In the genomic region with DNA sequence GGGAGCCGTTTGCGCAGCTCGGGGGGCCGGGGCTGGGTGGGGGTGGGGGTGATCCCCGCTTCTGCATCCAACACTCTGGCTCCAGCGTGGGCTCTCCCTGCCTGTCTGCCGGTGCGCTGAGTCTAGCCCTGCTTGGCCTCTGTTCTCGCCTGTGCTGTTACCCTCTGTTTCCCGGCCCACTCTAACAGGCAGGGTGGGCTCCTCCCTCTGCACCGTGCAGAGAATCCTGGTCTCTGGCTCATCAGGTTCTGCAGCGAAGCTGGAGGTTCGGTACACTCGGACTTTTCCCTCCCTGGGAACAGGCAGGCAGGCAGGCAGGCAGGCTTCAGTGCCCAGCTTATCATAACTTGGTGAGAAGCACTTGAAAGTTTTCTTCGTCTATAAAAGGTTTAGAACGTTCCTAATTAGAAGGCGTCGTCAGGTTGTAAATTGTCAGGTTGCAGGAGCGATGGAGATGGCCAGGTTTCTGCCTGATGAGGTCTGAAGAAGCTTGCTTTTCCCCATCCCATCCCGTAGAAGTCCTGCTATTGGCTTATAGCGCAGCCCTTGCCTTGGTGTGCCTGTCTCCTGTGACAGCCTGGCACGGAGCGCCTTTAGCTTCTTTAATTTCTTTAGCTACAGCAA, we compare ENCODE assay signal across 8 mouse cellular contexts. TPM values are rescaled to one million over a fixed set of nuclear protein-coding genes. Genes with fewer than 3 reads are reported as not detected.
DNase-seq lines count a peak whose midpoint lies in the region; ATAC-seq and TF ChIP-seq lines count a peak whose summit lies in the region.

No protein-coding gene starts in this region.

- H3K36me3 ChIP-seq in neural tube, embryonic 11.5 days (ENCODE audit: control insufficient read depth, insufficient read depth, low read length): 0 out of 2 replicates have a peak, but pooled peaks cover 3% of the 10 kb centered on the region
- peaks cover 9% of the 10 kb centered on the region for H3K36me3 ChIP-seq in forebrain, postnatal 0 days (ENCODE audit: insufficient read depth)
- H3K36me3 ChIP-seq in intestine, embryonic 15.5 days: peaks cover 5% of the 10 kb centered on the region
- H3K36me3 ChIP-seq in liver, embryonic 14.5 days (replicated peaks; ENCODE audit: control insufficient read depth, insufficient read depth, low read depth): peaks cover 11% of the 10 kb centered on the region
- H3K36me3 ChIP-seq in neural tube, embryonic 15.5 days: peaks cover 11% of the 10 kb centered on the region

- no peaks in the 10 kb centered on the region for H3K9me3 ChIP-seq in neural tube, embryonic 11.5 days (ENCODE audit: control insufficient read depth, low read length)
- no peaks in the 10 kb centered on the region for H3K9me3 ChIP-seq in forebrain, postnatal 0 days (ENCODE audit: low read length)
- no peaks in the 10 kb centered on the region for H3K9me3 ChIP-seq in intestine, embryonic 15.5 days
- H3K9me3 ChIP-seq in liver, embryonic 14.5 days (ENCODE audit: control insufficient read depth, low read length): no peaks in the 10 kb centered on the region
- H3K9me3 ChIP-seq in neural tube, embryonic 15.5 days (replicated peaks): no peaks in the 10 kb centered on the region

- H3K4me3 ChIP-seq in neural tube, embryonic 11.5 days (ENCODE audit: low read depth, low read length): peak overlapping the region; percentile 72
- H3K4me3 ChIP-seq in forebrain, postnatal 0 days (ENCODE audit: low read depth, low read length): peak overlapping the region; percentile 94
- H3K4me3 ChIP-seq in intestine, embryonic 15.5 days (replicated peaks): peak overlapping the region; percentile 83
- H3K4me3 ChIP-seq in liver, embryonic 14.5 days (ENCODE audit: insufficient read depth in 1 of 2, low read depth in 2 of 2, low read length in 2 of 2): peak overlapping the region; percentile 80 to 96
- H3K4me3 ChIP-seq in neural tube, embryonic 15.5 days (replicated peaks): peak overlapping the region; percentile 87

- peak overlapping the region; percentile 77 for H3K9ac ChIP-seq in neural tube, embryonic 11.5 days (ENCODE audit: low read length)
- H3K9ac ChIP-seq in forebrain, postnatal 0 days: peak overlapping the region; percentile 94
- peak overlapping the region; percentile 86 for H3K9ac ChIP-seq in intestine, embryonic 15.5 days
- peak overlapping the region; percentile 91 for H3K9ac ChIP-seq in liver, embryonic 14.5 days (replicated peaks)
- H3K9ac ChIP-seq in neural tube, embryonic 15.5 days (replicated peaks): peak overlapping the region; percentile 95

- H3K27me3 ChIP-seq in neural tube, embryonic 11.5 days (ENCODE audit: control insufficient read depth, insufficient read depth, low read length): no peaks in the 10 kb centered on the region
- H3K27me3 ChIP-seq in forebrain, postnatal 0 days (ENCODE audit: insufficient read depth, low read length): no peaks in the 10 kb centered on the region; the same call in 1 of the 2 replicates
- no peaks in the 10 kb centered on the region for H3K27me3 ChIP-seq in intestine, embryonic 15.5 days (replicated peaks)
- no peaks in the 10 kb centered on the region; the same call in 1 of the 2 replicates for H3K27me3 ChIP-seq in liver, embryonic 14.5 days (ENCODE audit: control insufficient read depth, insufficient read depth, low read length)
- H3K27me3 ChIP-seq in neural tube, embryonic 15.5 days (replicated peaks): no peaks in the 10 kb centered on the region

- ATAC-seq in neural tube, embryonic 11.5 days (ENCODE audit: insufficient read depth, low FRiP score, low TSS enrichment): peak; percentile 79
- ATAC-seq in forebrain, postnatal 0 days: peak; percentile 72
- peak; percentile 60 for ATAC-seq in intestine, embryonic 15.5 days
- ATAC-seq in liver, embryonic 14.5 days (ENCODE audit: insufficient read depth): peak; percentile 31
- peak; percentile 82 for ATAC-seq in neural tube, embryonic 15.5 days (ENCODE audit: low FRiP score)

- TF ChIP-seq CTCF in forebrain, postnatal 0 days (IDR thresholded peaks at IDR 0.05; ENCODE audit: low read depth): no peak
- no peak for TF ChIP-seq CTCF in liver, embryonic 14.5 days (IDR thresholded peaks at IDR 0.05; ENCODE audit: low read depth)

- peak overlapping the region; percentile 88 for H3K4me2 ChIP-seq in neural tube, embryonic 11.5 days (ENCODE audit: low read depth)
- H3K4me2 ChIP-seq in forebrain, postnatal 0 days (ENCODE audit: low read depth): peak overlapping the region; percentile 85
- peak overlapping the region; percentile 81 for H3K4me2 ChIP-seq in intestine, embryonic 15.5 days (replicated peaks)
- H3K4me2 ChIP-seq in liver, embryonic 14.5 days (ENCODE audit: low read depth): peak overlapping the region; percentile 84
- peak overlapping the region; percentile 86 for H3K4me2 ChIP-seq in neural tube, embryonic 15.5 days

- no peak for TF ChIP-seq EP300 in liver, embryonic 14.5 days (IDR thresholded peaks at IDR 0.05; ENCODE audit: low read depth)

- 0 out of 2 replicates have a peak overlapping the region, but pooled peaks have one; percentile 47 for H3K27ac ChIP-seq in neural tube, embryonic 11.5 days (ENCODE audit: low read depth, low read length)
- H3K27ac ChIP-seq in forebrain, postnatal 0 days (ENCODE audit: low read depth, low read length): peak overlapping the region; percentile 85
- peak overlapping the region; percentile 97 for H3K27ac ChIP-seq in intestine, embryonic 15.5 days
- H3K27ac ChIP-seq in liver, embryonic 14.5 days: peak overlapping the region; percentile 16
- H3K27ac ChIP-seq in neural tube, embryonic 15.5 days (replicated peaks): peak overlapping the region; percentile 98

- DNase-seq in neural tube, embryonic 11.5 days (ENCODE audit: low spot score): no peak
- DNase-seq in neural tube, embryonic 10.5 days (ENCODE audit: extremely low spot score, low spot score): no peak
- peak; percentile 52 for DNase-seq in brain, adult 2 months (ENCODE audit: low read depth, low spot score)
- no peak for DNase-seq in forebrain, postnatal 0 days
- no peak for DNase-seq in liver, embryonic 14.5 days (ENCODE audit: low read depth in 3 of 3, low spot score in 3 of 3)
- DNase-seq in natural killer cell, adult 2 months (ENCODE audit: low spot score in 2 of 2): no peak

- 0 out of 2 replicates have a peak, but pooled peaks cover 2% of the 10 kb centered on the region for H3K4me1 ChIP-seq in neural tube, embryonic 11.5 days (ENCODE audit: control insufficient read depth, insufficient read depth, low read length)
- H3K4me1 ChIP-seq in forebrain, postnatal 0 days (ENCODE audit: insufficient read depth): peaks cover 5% of the 10 kb centered on the region
- peaks cover 4% of the 10 kb centered on the region; the same call in 1 of the 2 replicates for H3K4me1 ChIP-seq in intestine, embryonic 15.5 days (replicated peaks)
- peaks cover 3 to 5% of the 10 kb centered on the region in 2 experiments; a peak in 3 of 4 replicates for H3K4me1 ChIP-seq in liver, embryonic 14.5 days (replicated peaks; ENCODE audit: control insufficient read depth in 2 of 2, insufficient read depth in 2 of 2, low read length in 1 of 2)
- peaks cover 24% of the 10 kb centered on the region for H3K4me1 ChIP-seq in neural tube, embryonic 15.5 days

- WGBS in neural tube, embryonic 11.5 days: under 1% methylated on average over 19 of the region's 23 CpGs
- WGBS in forebrain, postnatal 0 days: 1% methylated on average over 23 of the region's 23 CpGs
- under 1% methylated on average over 23 of the region's 23 CpGs for WGBS in intestine, embryonic 15.5 days
- WGBS in liver, embryonic 14.5 days (ENCODE audit: insufficient replicate concordance): 2% methylated on average over 23 of the region's 23 CpGs
- WGBS in neural tube, embryonic 15.5 days: under 1% methylated on average over 22 of the region's 23 CpGs

RNA-seq across cellular contexts. Expression of a gene that starts 0.9 kb away (rescaled TPM):
- polyA plus RNA-seq in neural tube, embryonic 11.5 days (2014; fragmentation: Nextera tagmentation; extraction: Ambion mirVana): 19.5 and 21.4 TPM in 2 replicates
- 44.4 and 48.0 TPM in 2 replicates for total RNA-seq in forebrain, postnatal 0 days (2014; rRNA removed)
- 60.8 and 68.0 TPM in 2 replicates for polyA plus RNA-seq in forebrain, postnatal 0 days (2015; fragmentation: Nextera tagmentation; extraction: Ambion mirVana)
- 83.2 and 84.5 TPM in 2 replicates for polyA plus RNA-seq in intestine, embryonic 15.5 days (2015; fragmentation: Nextera tagmentation; extraction: Ambion mirVana)
- polyA plus RNA-seq in liver, embryonic 14.5 days (2012; rRNA removed): 16.5 TPM in 2 replicates
- 32.7 and 34.0 TPM in 2 replicates for polyA plus RNA-seq in liver, embryonic 14.5 days (2014; fragmentation: Nextera tagmentation; extraction: Ambion mirVana)
- 73.3 and 77.0 TPM in 2 replicates for polyA plus RNA-seq in neural tube, embryonic 15.5 days (2015; fragmentation: Nextera tagmentation; extraction: Ambion mirVana)

Comparison
In these comparisons a context has a peak if more than half of its experiments do, and no peak if none do; other contexts are left out.
1. ATAC-seq: peak in every context shown above with its lines; median percentile 82 in neural tube, embryonic 15.5 days; 79 in neural tube, embryonic 11.5 days; 72 in forebrain, postnatal 0 days; 60 in intestine, embryonic 15.5 days; 31 in liver, embryonic 14.5 days.
2. H3K27ac ChIP-seq: peak in every context shown above with its lines; median percentile 98 in neural tube, embryonic 15.5 days; 97 in intestine, embryonic 15.5 days; 85 in forebrain, postnatal 0 days; 47 in neural tube, embryonic 11.5 days; 16 in liver, embryonic 14.5 days.